Mouse (Mus musculus): ENCODE results near the gene Pnp2. TPM values are rescaled to one million over a fixed set of nuclear protein-coding genes. Genes with fewer than 3 reads are reported as not detected.
"Not testable (repeated sequence)": the region's sequence is repeated elsewhere in the genome, so short reads cannot be mapped to it uniquely, and the experiment has no call there.

The Pnp2 gene
- polyA plus RNA-seq, 1 experiment from 2014 or later: 2.9 TPM

DNA sequence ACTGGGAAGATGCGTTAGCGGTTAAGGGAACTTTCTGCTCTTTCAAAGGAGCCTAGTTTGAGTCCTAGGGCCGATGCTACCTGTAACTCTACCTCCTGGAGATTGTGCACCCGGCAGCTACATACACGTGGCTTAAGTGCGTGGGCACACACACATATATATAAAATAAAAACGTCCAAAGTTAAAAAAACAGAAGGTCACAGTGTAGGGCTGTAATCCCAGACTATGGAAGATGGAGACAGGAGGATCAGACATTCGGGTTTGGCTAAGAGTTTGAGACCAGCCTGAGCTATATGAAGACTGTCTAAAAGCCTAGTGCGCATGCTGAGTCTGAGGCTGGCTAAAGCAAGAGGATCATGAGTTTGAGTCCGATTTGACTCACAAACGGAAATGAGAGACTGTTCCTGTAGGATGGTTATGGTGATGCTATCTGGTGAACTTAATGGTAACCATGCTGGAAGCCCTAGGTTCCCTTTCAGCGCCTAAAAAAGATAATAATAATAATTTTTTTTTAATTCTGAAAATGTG, 24.2 kb upstream of the Pnp2 start:
- in situ Hi-C loops (cut with MboI; ENCODE audit: low pct_unique_long_range_greater_than_20kb): loop anchor here (5.0 kb wide), 3 partner anchors 46 to 131 kb away; no protein-coding TSS in a partner anchor
- POLR2A ChIA-PET: interaction anchor here (1.6 kb wide), 1 partner anchor 36 kb away, joined by 4 read pairs; no protein-coding TSS in a partner anchor
- no peak for DNase-seq (ENCODE audit: low read depth, low spot score)
- TF ChIP-seq CTCF (IDR thresholded peaks at IDR 0.05): no peak
- CTCF ChIA-PET: no interaction called here
- no peaks in the 10 kb centered on the region for H3K27me3 ChIP-seq
- no peak for ATAC-seq

DNA sequence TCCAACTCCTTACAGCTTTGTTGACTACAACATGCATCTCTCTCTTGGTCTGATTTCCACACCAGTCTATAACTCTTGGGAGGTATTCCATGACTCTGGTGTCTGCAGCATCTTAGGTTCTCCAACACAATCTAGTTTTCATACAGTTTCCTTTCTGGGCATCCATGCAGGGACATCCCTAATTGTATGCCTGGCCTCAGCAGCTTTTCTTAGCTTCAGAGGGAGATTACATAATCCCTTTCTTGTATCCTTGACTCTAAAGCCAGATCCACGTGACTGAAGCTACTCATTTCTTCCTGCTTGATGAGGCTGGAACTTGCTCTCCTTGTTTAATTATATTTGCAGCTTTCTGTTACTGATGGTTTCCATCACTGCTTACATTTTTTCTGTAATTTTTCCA, 19.1 kb upstream of the Pnp2 start:
- CTCF ChIA-PET: interaction anchor here (1.1 kb wide), 1 partner anchor 33 kb away, joined by 3 read pairs; no protein-coding TSS in a partner anchor
- DNase-seq (ENCODE audit: low read depth, low spot score) (no peak), ATAC-seq (no peak)
- no peak for TF ChIP-seq CTCF (IDR thresholded peaks at IDR 0.05)
- in situ Hi-C loops (cut with MboI; ENCODE audit: low pct_unique_long_range_greater_than_20kb): no loop called here
- no peaks in the 10 kb centered on the region for H3K27me3 ChIP-seq
- POLR2A ChIA-PET: no interaction called here

- ChIA-PET POLR2A (no interaction called here), CTCF (interaction anchor here (1.6 kb wide), 1 partner anchor 87 kb away, joined by 5 read pairs; no protein-coding TSS in a partner anchor)
- TF ChIP-seq CTCF (IDR thresholded peaks at IDR 0.05): no peak
- H3K27me3 ChIP-seq: no peaks in the 10 kb centered on the region
- no peak for DNase-seq (ENCODE audit: low read depth, low spot score)
- in situ Hi-C loops (cut with MboI; ENCODE audit: low pct_unique_long_range_greater_than_20kb): no loop called here
- no peak for ATAC-seq
Measured at GRCm38 (mm10) chr14:50938119-50938908, 17.5 kb upstream of the Pnp2 start.

DNA sequence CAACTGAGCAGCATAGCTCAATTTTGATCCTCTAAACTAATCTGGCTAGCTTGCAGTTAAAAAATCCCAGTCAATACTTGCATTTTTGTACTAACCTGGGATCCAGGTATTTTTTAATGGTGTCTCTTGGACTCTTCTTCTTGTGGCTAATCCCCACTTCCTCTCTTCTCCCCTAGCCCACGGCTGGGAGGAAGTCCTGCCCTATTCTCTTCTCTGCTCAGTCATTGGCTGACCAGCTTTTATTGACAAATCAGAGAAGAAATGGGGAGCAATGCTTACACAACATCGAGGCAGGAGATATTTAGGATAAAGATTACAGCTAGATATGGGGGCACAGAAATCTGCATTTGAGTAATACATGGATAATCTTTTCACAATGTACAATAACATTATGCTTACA, 16.9 kb upstream of the Pnp2 start:
- no peak for TF ChIP-seq CTCF (IDR thresholded peaks at IDR 0.05)
- no peak for DNase-seq (ENCODE audit: low read depth, low spot score)
- ChIA-PET CTCF (interaction anchor here (1.6 kb wide), 1 partner anchor 86 kb away, joined by 5 read pairs; no protein-coding TSS in a partner anchor), POLR2A (no interaction called here)
- no peaks in the 10 kb centered on the region for H3K27me3 ChIP-seq
- no peak for ATAC-seq
- in situ Hi-C loops (cut with MboI; ENCODE audit: low pct_unique_long_range_greater_than_20kb): no loop called here

DNA sequence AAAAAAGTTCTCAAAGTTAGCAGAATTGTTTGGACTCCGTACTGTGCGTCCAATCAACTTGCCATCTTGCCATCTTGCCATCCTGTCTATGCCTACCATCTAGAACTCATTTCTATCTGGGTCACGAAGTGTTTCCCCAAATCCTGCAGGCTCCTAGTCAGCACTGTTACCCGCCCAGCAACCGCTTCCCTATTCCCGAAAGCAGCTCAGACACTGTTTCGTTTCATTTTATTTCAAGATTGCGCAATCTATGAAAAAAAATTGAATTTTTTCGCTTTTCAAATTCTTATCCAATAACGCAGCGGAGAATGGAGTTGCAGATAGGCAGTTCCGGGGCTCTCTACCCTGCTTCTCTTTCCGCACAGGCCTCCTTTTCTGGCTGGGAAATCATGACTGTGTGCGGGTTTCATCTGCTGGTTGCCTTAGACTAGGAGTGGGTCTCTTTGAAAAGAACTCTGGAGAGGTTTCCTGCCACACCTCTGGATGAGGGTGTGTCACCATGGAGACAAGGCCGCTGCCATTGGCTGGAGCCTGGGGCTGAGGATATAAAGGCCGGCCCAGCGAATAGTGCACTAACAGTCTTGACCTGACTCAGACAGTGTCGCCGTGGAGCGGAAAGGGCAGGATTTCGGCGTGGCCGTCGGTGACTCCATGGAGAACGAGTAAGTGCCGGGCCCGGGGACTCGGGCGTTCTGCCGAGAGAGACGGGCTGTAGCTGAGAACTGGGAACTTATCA, 11.7 kb upstream of the Pnp2 start, which contains the start of gene Gm49342:
Gene Gm49342 (plus strand): TSS at position 586 of the 736 bp plus-strand sequence.
- in situ Hi-C loops (cut with MboI; ENCODE audit: low pct_unique_long_range_greater_than_20kb): no loop called here
- DNase-seq (ENCODE audit: low read depth, low spot score): peak; percentile 64
- CTCF ChIA-PET: no interaction called here
- ATAC-seq: peak; percentile 99
- POLR2A ChIA-PET: no interaction called here
- peak; percentile 61 for TF ChIP-seq CTCF (IDR thresholded peaks at IDR 0.05)
- no peaks in the 10 kb centered on the region for H3K27me3 ChIP-seq

GRCm38 (mm10) chr14:50944668-50945033, 11.1 kb upstream of the Pnp2 start:
- POLR2A ChIA-PET; DNase-seq (ENCODE audit: low read depth, low spot score); CTCF ChIA-PET; in situ Hi-C loops (cut with MboI; ENCODE audit: low pct_unique_long_range_greater_than_20kb); H3K27me3 ChIP-seq: not testable (repeated sequence)
- ATAC-seq: peak; percentile 96
- peak; percentile 54 for TF ChIP-seq CTCF (IDR thresholded peaks at IDR 0.05)

DNA sequence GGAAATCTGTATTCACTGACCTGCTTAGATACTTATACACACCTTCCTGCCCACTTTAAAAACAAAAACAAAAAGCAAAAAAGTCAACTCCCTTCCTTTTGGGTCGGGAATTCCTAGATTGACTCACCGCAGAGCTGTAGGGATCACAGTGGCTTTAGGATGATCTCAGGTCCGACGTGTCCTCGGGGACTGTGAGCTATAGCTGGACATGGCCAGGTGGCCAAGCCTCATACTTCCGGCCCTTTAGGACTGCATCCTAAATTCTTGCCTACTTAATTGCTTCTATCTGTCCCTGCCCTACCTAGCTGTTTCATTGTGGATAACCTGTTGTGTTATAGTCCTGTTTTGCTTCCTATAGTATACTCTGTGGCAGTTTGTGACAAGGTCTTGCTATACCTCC, 10.7 kb upstream of the Pnp2 start:
- in situ Hi-C loops (cut with MboI; ENCODE audit: low pct_unique_long_range_greater_than_20kb); CTCF ChIA-PET; H3K27me3 ChIP-seq; DNase-seq (ENCODE audit: low read depth, low spot score); ATAC-seq; POLR2A ChIA-PET: not testable (repeated sequence)

DNA sequence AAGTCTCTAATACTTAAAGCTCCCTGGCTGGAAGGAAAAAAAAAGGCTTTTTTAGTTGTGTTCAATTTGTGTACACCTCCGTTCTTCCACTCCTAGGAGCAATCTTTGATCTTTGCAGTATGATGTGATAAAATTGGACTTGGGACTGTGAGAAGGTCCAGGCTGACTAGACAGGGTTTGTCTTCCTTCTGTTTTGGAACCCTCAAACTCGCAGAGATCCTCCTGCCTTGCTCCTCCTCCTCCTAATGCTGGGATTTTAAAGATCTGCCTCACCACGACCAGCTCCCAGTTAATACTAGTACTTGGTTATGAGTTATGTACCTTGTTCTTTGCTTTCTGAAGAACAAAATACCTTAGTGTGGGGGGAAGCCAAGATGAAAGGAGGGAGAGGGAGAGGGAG, 10.3 kb upstream of the Pnp2 start:
- CTCF ChIA-PET; in situ Hi-C loops (cut with MboI; ENCODE audit: low pct_unique_long_range_greater_than_20kb); DNase-seq (ENCODE audit: low read depth, low spot score); ATAC-seq; POLR2A ChIA-PET; H3K27me3 ChIP-seq: not testable (repeated sequence)

GRCm38 (mm10) chr14:50955487-50955886, 305 bp upstream of the Pnp2 start:
- ATAC-seq (no peak), DNase-seq (ENCODE audit: low read depth, low spot score) (no peak)
- in situ Hi-C loops (cut with MboI; ENCODE audit: low pct_unique_long_range_greater_than_20kb): no loop called here
- no peaks in the 10 kb centered on the region for H3K27me3 ChIP-seq
- ChIA-PET POLR2A (no interaction called here), CTCF (no interaction called here)
- no peak for TF ChIP-seq CTCF (IDR thresholded peaks at IDR 0.05)

DNA sequence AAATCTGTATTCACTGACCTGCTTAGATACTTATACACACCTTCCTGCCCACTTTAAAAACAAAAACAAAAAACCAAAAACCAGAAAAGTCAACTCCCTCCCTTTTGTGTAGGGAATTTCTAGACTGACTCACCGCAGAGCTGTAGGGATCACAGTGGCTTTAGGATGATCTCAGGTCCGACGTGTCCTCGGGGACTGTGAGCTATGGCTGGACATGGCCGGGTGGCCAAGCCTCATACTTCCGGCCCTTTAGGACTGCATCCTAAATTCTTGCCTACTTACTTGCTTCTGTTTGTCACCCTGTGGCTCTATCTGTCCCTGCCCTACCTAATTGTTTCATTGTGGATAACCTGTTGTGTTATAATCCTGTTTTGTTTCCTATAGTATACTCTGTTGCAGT, 932 bp downstream of the Pnp2 start:
- POLR2A ChIA-PET; in situ Hi-C loops (cut with MboI; ENCODE audit: low pct_unique_long_range_greater_than_20kb); H3K27me3 ChIP-seq; DNase-seq (ENCODE audit: low read depth, low spot score); CTCF ChIA-PET: not testable (repeated sequence)
- peak; percentile 39 for ATAC-seq

- in situ Hi-C loops (cut with MboI; ENCODE audit: low pct_unique_long_range_greater_than_20kb); CTCF ChIA-PET; ATAC-seq; H3K27me3 ChIP-seq; DNase-seq (ENCODE audit: low read depth, low spot score); POLR2A ChIA-PET: not testable (repeated sequence)
Measured at GRCm38 (mm10) chr14:50957146-50957545, 1.4 kb downstream of the Pnp2 start.

- POLR2A ChIA-PET; CTCF ChIA-PET; DNase-seq (ENCODE audit: low read depth, low spot score); H3K27me3 ChIP-seq; in situ Hi-C loops (cut with MboI; ENCODE audit: low pct_unique_long_range_greater_than_20kb); ATAC-seq: not testable (repeated sequence)
Measured at GRCm38 (mm10) chr14:50958289-50958995, 2.6 kb downstream of the Pnp2 start.
